Mouse (Mus musculus): ENCODE results near the gene Gm21103.
"Not testable (repeated sequence)": the region's sequence is repeated elsewhere in the genome, so short reads cannot be mapped to it uniquely, and the experiment has no call there.

Gm21103 gene

GRCm38 (mm10) chr14:6304743-6305142 lies at the start of gene Gm21103:
TSS of gene Gm21103 (minus strand) at chr14:6304843.
- DNase-seq (ENCODE audit: low spot score in 2 of 2) = not testable (repeated sequence)

- not testable (repeated sequence) for DNase-seq (ENCODE audit: low spot score in 2 of 2)
Measured at GRCm38 (mm10) chr14:6343578-6343977, 38.9 kb upstream of the Gm21103 start, which contains the start of gene Gm3618. TSS of gene Gm3618 (minus strand) at chr14:6343678.

- DNase-seq (ENCODE audit: low spot score in 2 of 2) = peak in 1 of 2 experiments; percentile 6
Measured at GRCm38 (mm10) chr14:6286931-6287715, 17.5 kb downstream of the Gm21103 start, which contains the start of gene Gm3411. TSS of gene Gm3411 (minus strand) at chr14:6287250.

Data from spleen, postnatal 14 days (tissue).